Mouse (Mus musculus) CH12.LX (cell line): Measurements from ENCODE around the gene Itgb7.
A peak's percentile ranks its signal among the peaks of the same experiment; 100 is the strongest.

Source experiments
- CTCF ChIP-seq, 2 experiments: IDR thresholded peaks in 1 of 2; conservative IDR thresholded peaks in 1 of 2; 2 replicates each; pipeline ENCODE4 v1.5.1; 2011 to 2012; ENCODE audit warnings: low read depth in 2 of 2, low read length in 2 of 2, improper control_type of control experiment in 1 of 2, inconsistent platforms in 1 of 2, mild to moderate bottlenecking in 1 of 2, moderate library complexity in 1 of 2
- E2F4 ChIP-seq: IDR thresholded peaks from 2 replicates; pipeline ENCODE4 v1.6.1; 2011; ENCODE audit warnings: low read depth, low read length, improper control_type of control experiment; ENCODE audit not compliant: insufficient replicate concordance
- HCFC1 ChIP-seq: IDR thresholded peaks from 2 replicates; pipeline ENCODE4 v1.6.1; 2012; ENCODE audit warnings: low read depth, mild to moderate bottlenecking, inconsistent platforms, low read length, improper control_type of control experiment
- KAT2A ChIP-seq: IDR thresholded peaks from 2 replicates; pipeline ENCODE4 v1.6.1; 2012; ENCODE audit warnings: low read length, improper control_type of control experiment, inconsistent platforms; ENCODE audit not compliant: insufficient replicate concordance
- POLR2A ChIP-seq: IDR thresholded peaks from 2 replicates; pipeline ENCODE4 v1.6.1; 2011; ENCODE audit warnings: low read depth, mild to moderate bottlenecking, improper control_type of control experiment, low read length
- POLR2AphosphoS2 ChIP-seq: IDR thresholded peaks from 2 replicates; pipeline ENCODE4 v1.6.1; 2011; ENCODE audit warnings: low read depth, low read length, improper control_type of control experiment
- SIN3A ChIP-seq: IDR thresholded peaks from 2 replicates; pipeline ENCODE4 v1.6.1; 2012; ENCODE audit warnings: low read length, improper control_type of control experiment, inconsistent platforms
- TBP ChIP-seq: conservative IDR thresholded peaks from 2 replicates; pipeline ENCODE4 v1.6.1; 2011; ENCODE audit warnings: low read depth, low read length, improper control_type of control experiment

DNA sequence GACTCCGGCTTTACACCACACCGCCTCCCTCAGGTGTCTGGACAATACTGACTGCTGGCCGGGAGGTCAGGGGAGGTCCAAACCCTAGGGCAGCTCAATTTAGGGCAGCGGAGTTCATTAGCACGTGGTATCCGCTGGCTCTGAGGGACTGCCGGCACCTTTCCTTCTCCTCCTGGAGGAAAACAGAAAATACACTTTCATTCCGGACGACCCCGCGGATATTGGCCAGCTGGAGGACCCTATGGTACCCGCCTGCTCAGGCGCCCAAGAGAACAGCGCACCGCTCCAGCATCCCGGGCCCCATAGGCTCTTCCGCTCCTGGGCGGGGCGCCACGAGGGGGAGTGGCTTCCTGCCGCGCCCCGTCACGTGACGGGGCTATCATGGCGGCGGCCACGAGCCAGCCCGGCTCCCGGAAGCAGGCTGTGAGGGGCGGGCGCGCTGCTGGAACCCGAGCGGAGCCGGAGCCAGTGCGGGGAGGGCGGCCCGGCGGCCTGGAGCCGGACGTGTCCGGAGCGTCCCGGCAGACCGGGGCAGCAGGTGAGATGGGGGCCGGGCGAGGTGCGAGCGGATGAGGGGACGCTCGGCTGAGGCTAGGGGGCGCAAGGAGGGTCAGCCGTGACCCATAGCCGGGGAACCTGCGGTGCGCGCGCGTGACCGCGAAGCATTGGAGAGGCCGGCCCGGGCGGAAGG, 47.5 kb upstream of the Itgb7 start, which contains the start of gene Mfsd5:
- TF ChIP-seq CTCF (conservative IDR thresholded peaks at IDR 0.05 in 1 of 2, IDR thresholded peaks at IDR 0.05 in 1 of 2; ENCODE audit: low read depth in 2 of 2, low read length in 2 of 2) (peak in 1 of 2 experiments; percentile 58; a peak in 2 of 4 replicates), HCFC1 (peak; percentile 82), KAT2A (0 out of 2 replicates have a peak, but pooled peaks have one; percentile 64), TBP (0 out of 2 replicates have a peak, but pooled peaks have one; percentile 41), POLR2AphosphoS2 (peak; percentile 82; the same call in 1 of the 2 replicates), POLR2A (peak; percentile 97), E2F4 (no peak), SIN3A (peak; percentile 94)
